ENCODE assay signal across 21 mouse cellular contexts in the genomic region with DNA sequence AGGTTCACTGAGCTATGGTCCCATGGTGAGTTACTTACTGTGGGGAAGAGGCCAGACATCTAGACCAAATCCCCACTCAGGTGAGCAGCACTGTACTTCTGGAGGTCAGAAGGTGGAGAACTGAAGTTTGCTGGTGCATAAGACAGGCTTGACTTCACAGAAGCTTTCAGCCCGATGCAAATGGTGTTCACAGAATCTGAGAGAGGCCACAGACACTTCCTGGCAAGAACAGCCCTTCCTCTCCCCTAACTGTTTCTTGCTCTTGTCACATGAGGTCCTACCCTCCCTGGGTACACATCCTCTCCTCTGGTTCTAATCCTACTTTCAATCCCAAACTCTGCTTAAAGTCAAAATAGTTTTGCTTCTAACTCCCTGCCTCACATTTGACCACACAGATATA. TPM values are rescaled to one million over a fixed set of nuclear protein-coding genes. Genes with fewer than 3 reads are reported as not detected.
A peak's percentile ranks its signal among the peaks of the same experiment; 100 is the strongest.
DNase-seq lines count a peak whose midpoint lies in the region; ATAC-seq and TF ChIP-seq lines count a peak whose summit lies in the region.
"Had no signal": no experiment of that assay in that cellular context is flagged by ENCODE, and none has a peak within 500 bp of the region (broad histone marks: within the 10 kb centered on the region; RNA-seq: fewer than 3 reads in every experiment).

No protein-coding gene starts in this region.

- no peak for DNase-seq in gastrocnemius, adult 2 months
- no peak for DNase-seq in gastrocnemius, postnatal 4 days (ENCODE audit: low spot score in 2 of 2)
- peak; percentile 19 for DNase-seq in CD4-positive helper T cell, adult 2 months (ENCODE audit: low read depth, low spot score)
- DNase-seq in splenic B cell, adult 2 months (ENCODE audit: low read depth, low spot score), result peak; percentile 40
- no peak for DNase-seq in layer of hippocampus, postnatal 36 days
- no peak for DNase-seq in adrenal gland, postnatal 36 days
- DNase-seq in kidney, postnatal 4 days, result no peak
- DNase-seq: adrenal gland, adult 2 months; heart, adult 11 months; liver; lung, adult 18-20 months; lung, postnatal 4 days; spleen, adult 18-20 months had no signal

- ATAC-seq in activated CD4-positive, CD25-positive, alpha-beta regulatory T cell, adult 4 months, result peak; percentile 43
- ATAC-seq: forebrain, embryonic 14.5 days; intestine, embryonic 16.5 days; midbrain, embryonic 13.5 days had no signal

- intact Hi-C loops in gastrocnemius, adult 2 months (cut with DNase I), result no loop called here

- H3K27me3 ChIP-seq in splenic B cell, adult 2 months (ENCODE audit: control insufficient read depth, insufficient read depth, low read length, poor library complexity, severe bottlenecking), result no peaks in the 10 kb centered on the region; the same call in 1 of the 2 replicates
- H3K27me3 ChIP-seq: hindbrain, embryonic 13.5 days had no signal

- H3K4me3 ChIP-seq in gastrocnemius, adult 2 months, result no peak overlapping the region
- H3K4me3 ChIP-seq: hindbrain, embryonic 13.5 days; kidney, embryonic 15.5 days; midbrain, embryonic 13.5 days had no signal

- H3K27ac ChIP-seq in gastrocnemius, adult 2 months, result peak overlapping the region; percentile 56
- H3K27ac ChIP-seq: hindbrain, embryonic 13.5 days; kidney, embryonic 15.5 days; midbrain, embryonic 13.5 days; stomach, postnatal 0 days had no signal

- H3K36me3 ChIP-seq in splenic B cell, adult 2 months (ENCODE audit: control insufficient read depth, insufficient read depth, low read length, poor library complexity, severe bottlenecking), result no peaks in the 10 kb centered on the region
- H3K36me3 ChIP-seq: G1E; hindbrain, embryonic 13.5 days; kidney, embryonic 15.5 days; midbrain, embryonic 13.5 days had no signal

- no peak for TF ChIP-seq CTCF in gastrocnemius, adult 2 months (IDR thresholded peaks at IDR 0.05)

RNA-seq across cellular contexts. Expression of a gene that starts 9.2 kb away (rescaled TPM):
- total RNA-seq in gastrocnemius, adult 2 months (2021), result 10 to 100 TPM in 1 of 2 experiments, 1 to 10 TPM in 1; 9.5 to 25.4 TPM
- 10 to 100 TPM; 81.0 to 87.2 TPM for total RNA-seq in gastrocnemius, postnatal 4 days (2021)
- under 1 TPM in 1 of 2 experiments, not detected in 1; 0.75 TPM for polyA plus RNA-seq in activated CD4-positive, CD25-positive, alpha-beta regulatory T cell, adult 4 months (2017; shearing (Covaris generic))
- 100 to 1,000 TPM; 221 to 241 TPM for total RNA-seq in layer of hippocampus, postnatal 36 days (2021)
- under 1 TPM in 1 of 2 experiments, not detected in 1; 0.53 TPM for total RNA-seq in adrenal gland, postnatal 36 days (2021)
- polyA plus RNA-seq: G1E had no signal

Comparison
In these comparisons a context has a peak if more than half of its experiments do, and no peak if none do; other contexts are left out.
1. DNase-seq: peak in CD4-positive helper T cell, adult 2 months (single experiment) and splenic B cell, adult 2 months (single experiment); none in gastrocnemius, adult 2 months (single experiment), gastrocnemius, postnatal 4 days (0 of 2), layer of hippocampus, postnatal 36 days (0 of 2), adrenal gland, postnatal 36 days (0 of 2) and kidney, postnatal 4 days (0 of 2).
2. RNA of a gene that starts 9.2 kb away (total RNA-seq): 221 to 241 TPM in layer of hippocampus, postnatal 36 days, 81.0 to 87.2 TPM in gastrocnemius, postnatal 4 days and 9.5 to 25.4 TPM in gastrocnemius, adult 2 months; 0.53 TPM in adrenal gland, postnatal 36 days; every median in the first group is over 4 times any median in the second.